Mouse (Mus musculus): ENCODE measurements around the gene Nrxn1. TPM values are rescaled to one million over a fixed set of nuclear protein-coding genes. Genes with fewer than 3 reads are reported as not detected.

Gene Nrxn1
- polyA plus RNA-seq, 1 experiment from 2014 or later, result 13.7 TPM

DNA sequence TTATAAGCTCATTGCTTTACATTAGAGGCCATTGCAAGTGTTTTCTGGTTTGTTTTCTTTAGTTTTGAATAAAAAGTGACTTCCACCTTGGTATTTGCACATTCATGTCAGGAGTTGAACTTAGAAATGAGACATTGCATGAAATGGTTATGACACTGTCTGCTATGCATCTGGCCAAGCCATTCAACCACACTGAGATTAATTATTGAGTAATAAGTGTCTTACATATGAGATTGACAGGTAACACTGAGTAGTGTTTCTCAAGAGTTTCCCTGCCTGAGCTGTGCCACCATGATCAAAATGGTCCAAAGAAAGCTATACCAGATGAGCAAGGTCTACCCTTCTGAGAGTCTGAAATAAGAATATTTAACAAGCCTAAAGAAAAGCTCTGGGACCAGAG is 92.5 kb downstream of the Nrxn1 start:
- H3K4me3 ChIP-seq (ENCODE audit: low read depth, low read length), result no peak overlapping the region
- no peak overlapping the region for H3K4me2 ChIP-seq (ENCODE audit: low read depth, low read length, severe bottlenecking)
- no peaks in the 10 kb centered on the region for H3K36me3 ChIP-seq (ENCODE audit: control insufficient read depth, insufficient read depth, low read length)
- DNase-seq (ENCODE audit: low spot score) (no peak), ATAC-seq (replicated peaks; ENCODE audit: low FRiP score) (no peak)
- no peak overlapping the region for H3K27ac ChIP-seq (ENCODE audit: low read depth, low read length)
- H3K27me3 ChIP-seq (ENCODE audit: control insufficient read depth, insufficient read depth, low read length), result no peaks in the 10 kb centered on the region
- H3K9me3 ChIP-seq (ENCODE audit: control insufficient read depth, low read length), result no peaks in the 10 kb centered on the region
- no peaks in the 10 kb centered on the region; the same call in 1 of the 2 replicates for H3K4me1 ChIP-seq (replicated peaks; ENCODE audit: control insufficient read depth, insufficient read depth, low read length)
- no peak overlapping the region for H3K9ac ChIP-seq (ENCODE audit: low read length)

DNA sequence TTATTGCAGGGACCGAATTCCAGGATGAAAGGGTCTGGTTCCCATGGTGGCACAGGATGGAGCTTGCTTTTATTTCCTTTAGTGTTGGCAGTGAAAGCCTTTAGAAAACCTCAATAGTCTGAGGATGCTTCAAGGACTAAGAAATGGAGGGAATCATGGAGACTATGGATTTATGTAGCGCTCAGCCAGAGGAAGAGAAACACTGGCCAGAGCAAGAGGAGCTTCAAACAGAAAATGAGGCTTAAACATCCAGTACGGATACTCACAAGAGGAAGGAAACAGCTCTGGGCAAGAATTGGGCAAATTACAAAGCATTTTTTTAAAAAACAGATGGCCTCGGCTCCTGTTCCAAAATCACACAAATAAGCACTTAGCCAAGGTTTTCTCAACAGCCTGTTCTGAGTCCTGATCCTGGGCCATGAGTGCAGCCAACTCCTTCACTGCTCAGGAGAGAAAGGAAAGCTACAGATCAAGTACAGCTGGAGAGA is 93.2 kb downstream of the Nrxn1 start:
- Histone ChIP-seq H3K9me3 (ENCODE audit: control insufficient read depth, low read length) (no peaks in the 10 kb centered on the region), H3K4me2 (ENCODE audit: low read depth, low read length, severe bottlenecking) (no peak overlapping the region), H3K27me3 (ENCODE audit: control insufficient read depth, insufficient read depth, low read length) (no peaks in the 10 kb centered on the region), H3K4me3 (ENCODE audit: low read depth, low read length) (no peak overlapping the region), H3K27ac (ENCODE audit: low read depth, low read length) (no peak overlapping the region), H3K9ac (ENCODE audit: low read length) (no peak overlapping the region), H3K36me3 (ENCODE audit: control insufficient read depth, insufficient read depth, low read length) (no peaks in the 10 kb centered on the region), H3K4me1 (replicated peaks; ENCODE audit: control insufficient read depth, insufficient read depth, low read length) (no peaks in the 10 kb centered on the region; the same call in 1 of the 2 replicates)
- WGBS, result 62% methylated on average over 4 of the region's 4 CpGs
- no peak for ATAC-seq (replicated peaks; ENCODE audit: low FRiP score)
- no peak for DNase-seq (ENCODE audit: low spot score)

DNA sequence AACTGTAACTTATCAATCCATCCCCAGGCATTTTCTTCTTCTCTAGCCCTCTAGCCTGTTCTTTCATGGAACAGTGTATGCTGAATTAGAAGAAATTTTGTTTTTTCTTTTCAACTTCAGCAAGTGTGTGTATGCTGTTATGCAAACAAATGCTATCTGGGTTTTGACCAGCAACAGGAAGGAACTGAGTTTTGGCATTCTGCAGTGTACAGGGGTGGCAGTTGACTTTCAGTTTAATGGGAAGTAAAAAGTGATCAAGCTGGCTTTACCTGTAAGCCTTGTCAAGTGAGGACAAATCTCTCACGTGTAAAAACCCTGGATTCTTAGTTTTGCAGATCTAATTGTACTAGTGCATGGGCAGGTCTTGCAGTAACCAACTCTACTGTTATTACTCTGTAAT is 95.2 kb downstream of the Nrxn1 start:
- no peak overlapping the region for H3K9ac ChIP-seq (ENCODE audit: low read length)
- ATAC-seq (replicated peaks; ENCODE audit: low FRiP score), result no peak
- DNase-seq (ENCODE audit: low spot score), result no peak
- H3K4me1 ChIP-seq (replicated peaks; ENCODE audit: control insufficient read depth, insufficient read depth, low read length), result no peaks in the 10 kb centered on the region; the same call in 1 of the 2 replicates
- 68% methylated on average over 1 of the region's 1 CpGs for WGBS
- H3K36me3 ChIP-seq (ENCODE audit: control insufficient read depth, insufficient read depth, low read length), result no peaks in the 10 kb centered on the region
- H3K4me3 ChIP-seq (ENCODE audit: low read depth, low read length), result no peak overlapping the region
- no peak overlapping the region for H3K4me2 ChIP-seq (ENCODE audit: low read depth, low read length, severe bottlenecking)
- no peak overlapping the region for H3K27ac ChIP-seq (ENCODE audit: low read depth, low read length)
- no peaks in the 10 kb centered on the region for H3K9me3 ChIP-seq (ENCODE audit: control insufficient read depth, low read length)
- no peaks in the 10 kb centered on the region for H3K27me3 ChIP-seq (ENCODE audit: control insufficient read depth, insufficient read depth, low read length)

DNA sequence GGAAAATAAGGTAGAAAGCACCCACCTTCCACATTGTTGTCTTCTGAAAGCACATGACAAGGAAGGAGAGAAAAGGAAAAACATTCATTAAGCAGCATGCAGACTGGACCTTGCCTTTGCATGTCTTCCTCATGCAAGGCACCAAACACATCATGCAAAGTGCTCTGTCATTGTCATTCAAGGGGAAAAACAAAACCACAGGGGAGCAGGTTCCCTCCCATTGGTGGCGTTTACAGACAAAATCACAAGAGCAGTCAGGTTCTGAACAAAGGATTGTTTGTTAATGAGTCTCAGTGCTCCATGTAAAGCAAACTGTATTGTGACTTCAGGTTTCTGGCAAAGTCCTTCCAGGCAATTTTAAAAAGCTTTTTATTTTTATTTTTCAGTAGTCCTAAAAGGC is 97.4 kb downstream of the Nrxn1 start:
- Histone ChIP-seq H3K4me3 (ENCODE audit: low read depth, low read length) (no peak overlapping the region), H3K9ac (ENCODE audit: low read length) (no peak overlapping the region), H3K4me1 (replicated peaks; ENCODE audit: control insufficient read depth, insufficient read depth, low read length) (no peaks in the 10 kb centered on the region; the same call in 1 of the 2 replicates), H3K27me3 (ENCODE audit: control insufficient read depth, insufficient read depth, low read length) (no peaks in the 10 kb centered on the region), H3K27ac (ENCODE audit: low read depth, low read length) (no peak overlapping the region), H3K4me2 (ENCODE audit: low read depth, low read length, severe bottlenecking) (no peak overlapping the region), H3K9me3 (ENCODE audit: control insufficient read depth, low read length) (no peaks in the 10 kb centered on the region), H3K36me3 (ENCODE audit: control insufficient read depth, insufficient read depth, low read length) (no peaks in the 10 kb centered on the region)
- ATAC-seq (replicated peaks; ENCODE audit: low FRiP score) (peak; percentile 35; the same call in 1 of the 2 replicates), DNase-seq (ENCODE audit: low spot score) (no peak)
- WGBS, result 7% methylated on average over 1 of the region's 1 CpGs

DNA sequence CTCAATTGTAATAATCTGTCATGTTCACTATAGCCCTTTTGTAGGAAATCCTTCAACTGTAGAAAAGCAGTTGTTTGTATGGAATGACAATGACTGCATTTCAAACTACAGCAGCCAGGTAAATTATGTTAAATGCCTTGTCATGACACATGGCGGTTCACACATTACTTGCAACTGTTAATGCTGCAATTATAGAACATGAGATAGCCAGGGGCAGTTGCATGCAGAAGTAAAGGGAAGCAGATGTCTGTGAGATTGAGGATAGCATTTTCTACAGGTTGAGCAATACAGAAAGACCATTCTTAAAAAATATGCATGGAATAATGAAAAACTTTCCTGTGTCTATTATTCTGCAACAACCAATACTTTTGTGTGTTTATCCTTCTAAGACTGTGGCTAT is 98.6 kb downstream of the Nrxn1 start:
- Histone ChIP-seq H3K4me2 (ENCODE audit: low read depth, low read length, severe bottlenecking) (no peak overlapping the region), H3K27me3 (ENCODE audit: control insufficient read depth, insufficient read depth, low read length) (no peaks in the 10 kb centered on the region), H3K27ac (ENCODE audit: low read depth, low read length) (no peak overlapping the region), H3K9ac (ENCODE audit: low read length) (no peak overlapping the region), H3K36me3 (ENCODE audit: control insufficient read depth, insufficient read depth, low read length) (no peaks in the 10 kb centered on the region), H3K4me3 (ENCODE audit: low read depth, low read length) (no peak overlapping the region), H3K4me1 (replicated peaks; ENCODE audit: control insufficient read depth, insufficient read depth, low read length) (no peaks in the 10 kb centered on the region; the same call in 1 of the 2 replicates), H3K9me3 (ENCODE audit: control insufficient read depth, low read length) (no peaks in the 10 kb centered on the region)
- no peak for ATAC-seq (replicated peaks; ENCODE audit: low FRiP score)
- DNase-seq (ENCODE audit: low spot score), result no peak
- 71% methylated on average over 1 of the region's 1 CpGs for WGBS

DNA sequence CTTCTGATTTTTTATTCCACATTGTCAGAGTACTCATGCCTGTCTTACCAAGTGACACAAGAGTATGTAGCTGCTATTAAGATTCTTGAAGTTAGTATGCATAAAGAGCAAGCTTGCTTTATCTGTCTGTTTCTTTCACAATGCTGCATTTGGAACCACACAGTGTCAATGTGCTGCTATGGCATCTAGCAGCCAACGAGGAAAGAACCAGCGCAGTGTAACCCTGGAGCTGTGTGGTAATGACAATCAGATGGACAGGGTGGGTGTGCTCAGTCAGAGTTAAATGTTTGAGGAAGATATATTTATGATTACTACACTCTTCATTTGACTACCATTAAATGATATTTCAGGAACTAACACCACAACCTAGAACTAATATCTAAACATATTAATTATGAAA is 102.1 kb downstream of the Nrxn1 start:
- Histone ChIP-seq H3K4me3 (ENCODE audit: low read depth, low read length) (no peak overlapping the region), H3K4me1 (replicated peaks; ENCODE audit: control insufficient read depth, insufficient read depth, low read length) (no peaks in the 10 kb centered on the region; the same call in 1 of the 2 replicates), H3K9me3 (ENCODE audit: control insufficient read depth, low read length) (no peaks in the 10 kb centered on the region), H3K4me2 (ENCODE audit: low read depth, low read length, severe bottlenecking) (no peak overlapping the region), H3K36me3 (ENCODE audit: control insufficient read depth, insufficient read depth, low read length) (no peaks in the 10 kb centered on the region), H3K27me3 (ENCODE audit: control insufficient read depth, insufficient read depth, low read length) (no peaks in the 10 kb centered on the region), H3K27ac (ENCODE audit: low read depth, low read length) (no peak overlapping the region), H3K9ac (ENCODE audit: low read length) (no peak overlapping the region)
- ATAC-seq (replicated peaks; ENCODE audit: low FRiP score) (no peak), DNase-seq (ENCODE audit: low spot score) (no peak)
- WGBS, result 87% methylated on average over 2 of the region's 2 CpGs

DNA sequence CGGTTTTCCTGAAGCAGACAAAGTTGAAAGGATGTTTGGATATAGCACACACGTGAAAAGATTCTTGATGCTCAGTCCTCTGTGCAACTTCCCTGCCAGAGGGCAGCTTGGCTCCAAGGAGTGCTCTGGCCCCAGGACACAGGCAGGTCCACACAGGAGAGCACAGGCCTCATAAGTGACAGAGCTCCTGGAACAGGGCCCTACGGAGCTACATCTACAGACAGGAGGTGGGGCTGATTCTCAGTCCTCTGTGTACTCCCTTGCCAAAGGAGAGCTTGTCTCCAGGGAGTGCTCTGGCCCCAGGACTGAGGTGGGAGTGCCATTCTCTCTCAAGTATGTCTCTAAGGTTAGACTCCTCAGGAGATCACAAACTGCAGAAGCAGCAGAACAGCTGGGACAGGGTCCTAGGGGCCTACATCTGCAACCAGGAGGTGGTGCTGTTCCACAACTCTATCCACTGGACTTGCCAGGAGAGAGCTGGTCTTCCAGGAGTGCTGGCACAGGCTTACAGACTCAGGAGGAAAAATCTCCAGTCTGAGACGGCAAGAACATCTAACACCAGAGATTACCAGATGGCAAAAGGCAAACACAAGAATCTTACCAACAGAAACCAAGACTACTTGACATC is 129.9 kb downstream of the Nrxn1 start:
- ATAC-seq (replicated peaks; ENCODE audit: low FRiP score), result peak; percentile 66; the same call in 1 of the 2 replicates
- H3K9ac ChIP-seq (ENCODE audit: low read length), result no peak overlapping the region
- no peak overlapping the region for H3K4me3 ChIP-seq (ENCODE audit: low read depth, low read length)
- DNase-seq (ENCODE audit: low spot score), result peak; percentile 65
- WGBS, result 63% methylated on average over 4 of the region's 4 CpGs
- no peak overlapping the region for H3K4me2 ChIP-seq (ENCODE audit: low read depth, low read length, severe bottlenecking)
- no peaks in the 10 kb centered on the region for H3K36me3 ChIP-seq (ENCODE audit: control insufficient read depth, insufficient read depth, low read length)
- H3K4me1 ChIP-seq (replicated peaks; ENCODE audit: control insufficient read depth, insufficient read depth, low read length), result no peaks in the 10 kb centered on the region
- H3K27me3 ChIP-seq (ENCODE audit: control insufficient read depth, insufficient read depth, low read length), result no peaks in the 10 kb centered on the region
- no peak overlapping the region for H3K27ac ChIP-seq (ENCODE audit: low read depth, low read length)
- no peaks in the 10 kb centered on the region for H3K9me3 ChIP-seq (ENCODE audit: control insufficient read depth, low read length)

DNA sequence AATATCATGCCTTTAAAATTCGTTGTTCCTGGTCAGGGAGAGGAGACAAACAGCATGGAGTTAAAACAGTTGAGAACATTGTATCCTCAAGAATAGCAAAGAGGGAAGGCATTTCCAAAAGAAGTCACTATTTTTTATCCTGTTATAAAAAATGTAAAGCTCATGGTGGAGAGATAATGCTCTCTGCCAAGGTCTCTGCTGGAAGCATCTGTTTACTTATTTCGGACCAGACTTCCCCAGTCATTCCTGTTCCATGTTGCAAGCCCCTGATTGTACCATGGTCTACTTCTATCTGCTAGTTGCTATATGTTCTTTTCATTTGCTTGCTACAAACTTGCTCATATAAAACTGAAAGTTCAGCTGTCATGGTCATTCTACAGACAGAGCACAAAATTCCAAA is 137.7 kb downstream of the Nrxn1 start:
- no peak for ATAC-seq (replicated peaks; ENCODE audit: low FRiP score)
- no peaks in the 10 kb centered on the region for H3K4me1 ChIP-seq (replicated peaks; ENCODE audit: control insufficient read depth, insufficient read depth, low read length)
- WGBS, result 76% methylated on average over 2 of the region's 2 CpGs

DNA sequence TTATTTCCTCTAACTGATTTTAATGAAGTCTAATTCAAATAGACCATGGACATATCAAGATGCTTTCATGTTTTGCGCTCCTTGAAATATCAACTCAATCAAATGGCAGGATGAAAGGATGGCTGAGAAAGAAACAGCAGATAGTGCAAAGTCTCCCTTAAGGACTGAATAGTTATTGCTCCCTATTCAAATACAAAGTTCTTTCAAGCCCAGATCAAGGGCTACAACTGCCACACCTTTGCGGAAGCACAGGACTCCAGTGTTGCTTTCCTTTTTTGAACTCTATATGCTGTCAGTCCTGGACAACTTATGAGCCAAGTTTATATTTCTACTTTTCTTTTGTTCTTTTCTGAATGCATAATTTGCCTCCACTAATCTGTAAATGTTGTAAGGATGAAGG is 157.9 kb downstream of the Nrxn1 start:
- Histone ChIP-seq H3K4me2 (ENCODE audit: low read depth, low read length, severe bottlenecking) (no peak overlapping the region), H3K9me3 (ENCODE audit: control insufficient read depth, low read length) (no peaks in the 10 kb centered on the region), H3K36me3 (ENCODE audit: control insufficient read depth, insufficient read depth, low read length) (no peaks in the 10 kb centered on the region), H3K27me3 (ENCODE audit: control insufficient read depth, insufficient read depth, low read length) (no peaks in the 10 kb centered on the region), H3K4me1 (replicated peaks; ENCODE audit: control insufficient read depth, insufficient read depth, low read length) (no peaks in the 10 kb centered on the region), H3K27ac (ENCODE audit: low read depth, low read length) (no peak overlapping the region), H3K9ac (ENCODE audit: low read length) (no peak overlapping the region), H3K4me3 (ENCODE audit: low read depth, low read length) (no peak overlapping the region)
- ATAC-seq (replicated peaks; ENCODE audit: low FRiP score) (no peak), DNase-seq (ENCODE audit: low spot score) (no peak)
- WGBS, result 89% methylated on average over 2 of the region's 2 CpGs

More for the DNA sequence above, 137.7 kb downstream of the Nrxn1 start:
- DNase-seq (ENCODE audit: low spot score), result no peak
- Histone ChIP-seq H3K4me2 (ENCODE audit: low read depth, low read length, severe bottlenecking) (no peak overlapping the region), H3K9me3 (ENCODE audit: control insufficient read depth, low read length) (no peaks in the 10 kb centered on the region), H3K36me3 (ENCODE audit: control insufficient read depth, insufficient read depth, low read length) (no peaks in the 10 kb centered on the region), H3K27ac (ENCODE audit: low read depth, low read length) (no peak overlapping the region), H3K4me3 (ENCODE audit: low read depth, low read length) (no peak overlapping the region), H3K9ac (ENCODE audit: low read length) (no peak overlapping the region), H3K27me3 (ENCODE audit: control insufficient read depth, insufficient read depth, low read length) (no peaks in the 10 kb centered on the region)

Measured in forebrain, embryonic 11.5 days (tissue).